Mouse (Mus musculus) testis, postnatal 14 days (tissue): Measurements from ENCODE around the gene Duoxa2.

Experiments used
- DNase-seq: peaks from one replicate; pipeline ENCODE4 v3.0.0; 2021; ENCODE audit warnings: low spot score

The Duoxa2 gene

GRCm38 (mm10) chr2:122298596-122299490 lies at the start of gene Duoxa2:
Gene Duoxa2 (plus strand): TSS chr2:122298900.
- peak; percentile 35 for DNase-seq

GRCm38 (mm10) chr2:122255997-122256396 lies 42.7 kb upstream of the Duoxa2 start:
- no peak for DNase-seq

- DNase-seq = no peak
Measured at GRCm38 (mm10) chr2:122260729-122261128, 38.0 kb upstream of the Duoxa2 start.

- DNase-seq = no peak
Measured at GRCm38 (mm10) chr2:122264690-122265089, 34.0 kb upstream of the Duoxa2 start.

- DNase-seq = no peak
Measured at GRCm38 (mm10) chr2:122266407-122267193, 32.1 kb upstream of the Duoxa2 start.

- no peak for DNase-seq
Measured at GRCm38 (mm10) chr2:122278769-122279168, 19.9 kb upstream of the Duoxa2 start.

GRCm38 (mm10) chr2:122284091-122284490 lies 14.6 kb upstream of the Duoxa2 start:
- DNase-seq = no peak

- no peak for DNase-seq
Measured at GRCm38 (mm10) chr2:122286137-122286536, 12.6 kb upstream of the Duoxa2 start.

- DNase-seq = no peak
Measured at GRCm38 (mm10) chr2:122294916-122295315, 3.8 kb upstream of the Duoxa2 start.

GRCm38 (mm10) chr2:122297271-122298095 lies 1.2 kb upstream of the Duoxa2 start:
- DNase-seq = no peak

- DNase-seq = no peak
Measured at GRCm38 (mm10) chr2:122298096-122298499, 602 bp upstream of the Duoxa2 start, which contains the start of gene Duox2. Gene Duox2 (minus strand): TSS chr2:122298449.

- DNase-seq = no peak
Measured at GRCm38 (mm10) chr2:122299911-122300655, 1.4 kb downstream of the Duoxa2 start.

GRCm38 (mm10) chr2:122300656-122301020 lies 1.9 kb downstream of the Duoxa2 start:
- DNase-seq = no peak

- DNase-seq = no peak
Measured at GRCm38 (mm10) chr2:122301081-122301920, 2.6 kb downstream of the Duoxa2 start.

- no peak for DNase-seq
Measured at GRCm38 (mm10) chr2:122301921-122302573, 3.3 kb downstream of the Duoxa2 start.

GRCm38 (mm10) chr2:122302574-122303241 lies 4.0 kb downstream of the Duoxa2 start:
- DNase-seq = peak; percentile 71

GRCm38 (mm10) chr2:122304544-122304943 lies 5.8 kb downstream of the Duoxa2 start:
- no peak for DNase-seq

- DNase-seq = no peak
Measured at GRCm38 (mm10) chr2:122305097-122305892, 6.6 kb downstream of the Duoxa2 start.
